Mouse (Mus musculus) bone marrow macrophage, adult 2 months (primary cell): ENCODE measurements around the gene Prkce.

Source experiments
- CTCF ChIP-seq: IDR thresholded peaks from 2 replicates; pipeline ENCODE4 v1.5.1; 2012; ENCODE audit warnings: low read depth, mild to moderate bottlenecking, low read length, moderate library complexity
- POLR2A ChIP-seq: IDR thresholded peaks from 2 replicates; pipeline ENCODE4 v1.6.1; 2012; ENCODE audit warnings: mild to moderate bottlenecking, low read depth, low read length, borderline replicate concordance

GRCm38 (mm10) chr17:86351282-86351681 is 183.7 kb downstream of the Prkce start:
- no peak for TF ChIP-seq POLR2A
- TF ChIP-seq CTCF, result no peak
